Mouse (Mus musculus) embryo, embryonic 10 days (tissue): ENCODE results near the gene Cpa4.
A peak's percentile ranks its signal among the peaks of the same experiment; 100 is the strongest.

ENCODE experiments used
- DNase-seq: peaks from one replicate; pipeline ENCODE4 v3.0.0-alpha.2; 2015; ENCODE audit warnings: low spot score

Cpa4 gene

GRCm38 (mm10) chr6:30591851-30592404 lies 23.8 kb downstream of the Cpa4 start:
- DNase-seq = peak; percentile 69

GRCm38 (mm10) chr6:30592417-30592974 lies 24.3 kb downstream of the Cpa4 start:
- no peak for DNase-seq

- DNase-seq = no peak
Measured at GRCm38 (mm10) chr6:30594364-30594763, 26.2 kb downstream of the Cpa4 start.

GRCm38 (mm10) chr6:30596230-30596898 lies 28.2 kb downstream of the Cpa4 start:
- no peak for DNase-seq

- DNase-seq = peak; percentile 79
Measured at GRCm38 (mm10) chr6:30600033-30600432, 31.9 kb downstream of the Cpa4 start.

GRCm38 (mm10) chr6:30600995-30601394 lies 32.8 kb downstream of the Cpa4 start:
- DNase-seq = no peak

- DNase-seq = no peak
Measured at GRCm38 (mm10) chr6:30604342-30604867, 36.2 kb downstream of the Cpa4 start.

GRCm38 (mm10) chr6:30605111-30605510 lies 36.9 kb downstream of the Cpa4 start:
- DNase-seq = no peak

GRCm38 (mm10) chr6:30605672-30606071 lies 37.5 kb downstream of the Cpa4 start:
- no peak for DNase-seq

- DNase-seq = no peak
Measured at GRCm38 (mm10) chr6:30610710-30611109, 42.5 kb downstream of the Cpa4 start, which contains the start of gene Cpa5. Cpa5 (plus strand) TSS chr6:30611010.

GRCm38 (mm10) chr6:30611212-30611611 lies 43.0 kb downstream of the Cpa4 start:
- DNase-seq = peak; percentile 63

GRCm38 (mm10) chr6:30614251-30614650 lies 46.1 kb downstream of the Cpa4 start:
- no peak for DNase-seq

- no peak for DNase-seq
Measured at GRCm38 (mm10) chr6:30615741-30616140, 47.6 kb downstream of the Cpa4 start.

- peak; percentile 89 for DNase-seq
Measured at GRCm38 (mm10) chr6:30616491-30616941, 48.3 kb downstream of the Cpa4 start.

GRCm38 (mm10) chr6:30617020-30617958 lies 49.1 kb downstream of the Cpa4 start:
- DNase-seq = peak; percentile 92

- peak; percentile 83 for DNase-seq
Measured at GRCm38 (mm10) chr6:30617959-30618590, 49.9 kb downstream of the Cpa4 start.

GRCm38 (mm10) chr6:30618735-30619134 lies 50.6 kb downstream of the Cpa4 start:
- peak; percentile 38 for DNase-seq

- no peak for DNase-seq
Measured at GRCm38 (mm10) chr6:30619606-30620005, 51.4 kb downstream of the Cpa4 start.

GRCm38 (mm10) chr6:30620591-30620990 lies 52.4 kb downstream of the Cpa4 start:
- no peak for DNase-seq

GRCm38 (mm10) chr6:30620994-30621393 lies 52.8 kb downstream of the Cpa4 start:
- DNase-seq = no peak

GRCm38 (mm10) chr6:30621986-30622389 lies 53.8 kb downstream of the Cpa4 start:
- peak; percentile 22 for DNase-seq

GRCm38 (mm10) chr6:30624763-30625162 lies 56.6 kb downstream of the Cpa4 start:
- no peak for DNase-seq
